Mouse (Mus musculus): ENCODE measurements at regions not wholly inside any gene's neighbourhood (a gene's known extent, or its start where the extent isn't known, plus 50 kb on each side); places are given as distances from the start of the nearest gene placed in this dataset.

DNA sequence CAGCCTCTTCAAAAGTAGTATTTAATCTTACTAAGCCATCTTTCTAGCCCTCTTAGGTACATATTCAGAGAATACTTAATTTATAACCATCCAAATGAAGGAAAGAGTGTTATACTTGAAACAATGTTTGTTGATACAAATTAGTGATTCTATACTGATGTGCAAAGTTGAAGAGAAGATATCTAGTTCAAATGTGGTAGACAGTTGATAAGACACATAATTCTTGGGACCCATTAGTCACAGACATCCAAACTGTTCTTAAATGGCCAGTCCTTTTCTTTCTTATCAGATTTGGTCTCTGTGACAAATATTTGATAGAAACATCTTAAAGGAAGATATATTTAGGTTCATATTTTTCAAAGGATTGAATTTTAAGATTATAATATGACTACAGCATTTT lies 585.7 kb downstream of the Efna5 start:
- Histone ChIP-seq H3K27me3 (ENCODE audit: insufficient read depth, low read length) (no peaks in the 10 kb centered on the region), H3K27ac (no peak overlapping the region), H3K4me1 (ENCODE audit: insufficient read depth, low read length) (no peaks in the 10 kb centered on the region), H3K9ac (replicated peaks; ENCODE audit: low read length) (no peak overlapping the region), H3K4me3 (ENCODE audit: low read length) (no peak overlapping the region), H3K9me3 (ENCODE audit: low read length) (no peaks in the 10 kb centered on the region), H3K4me2 (ENCODE audit: low read depth, low read length) (no peak overlapping the region), H3K36me3 (ENCODE audit: insufficient read depth, low read length) (no peaks in the 10 kb centered on the region)
- DNase-seq (ENCODE audit: low spot score) (no peak), ATAC-seq (no peak)
- TF ChIP-seq CTCF (IDR thresholded peaks at IDR 0.05; ENCODE audit: low read depth): no peak

GRCm38 (mm10) chr17:62292703-62293102 lies 588.4 kb downstream of the Efna5 start:
- Histone ChIP-seq H3K4me2 (ENCODE audit: low read depth, low read length) (no peak overlapping the region), H3K27me3 (ENCODE audit: insufficient read depth, low read length) (no peaks in the 10 kb centered on the region), H3K9ac (replicated peaks; ENCODE audit: low read length) (no peak overlapping the region), H3K9me3 (ENCODE audit: low read length) (no peaks in the 10 kb centered on the region), H3K4me3 (ENCODE audit: low read length) (no peak overlapping the region), H3K36me3 (ENCODE audit: insufficient read depth, low read length) (no peaks in the 10 kb centered on the region), H3K4me1 (ENCODE audit: insufficient read depth, low read length) (no peaks in the 10 kb centered on the region), H3K27ac (no peak overlapping the region)
- WGBS: 79% methylated on average over 5 of the region's 5 CpGs
- DNase-seq (ENCODE audit: low spot score): no peak
- no peak for TF ChIP-seq CTCF (IDR thresholded peaks at IDR 0.05; ENCODE audit: low read depth)
- ATAC-seq: no peak

- no peak overlapping the region for H3K4me3 ChIP-seq (ENCODE audit: low read length)
- H3K36me3 ChIP-seq (ENCODE audit: insufficient read depth, low read length): no peaks in the 10 kb centered on the region
- H3K9ac ChIP-seq (replicated peaks; ENCODE audit: low read length): no peak overlapping the region
- ATAC-seq (no peak), DNase-seq (ENCODE audit: low spot score) (no peak)
- H3K27ac ChIP-seq: no peak overlapping the region
- no peaks in the 10 kb centered on the region for H3K4me1 ChIP-seq (ENCODE audit: insufficient read depth, low read length)
- no peaks in the 10 kb centered on the region for H3K27me3 ChIP-seq (ENCODE audit: insufficient read depth, low read length)
- no peak overlapping the region for H3K4me2 ChIP-seq (ENCODE audit: low read depth, low read length)
- no peaks in the 10 kb centered on the region for H3K9me3 ChIP-seq (ENCODE audit: low read length)
- TF ChIP-seq CTCF (IDR thresholded peaks at IDR 0.05; ENCODE audit: low read depth): no peak
Measured at GRCm38 (mm10) chr17:62287666-62288065, 593.5 kb downstream of the Efna5 start.

GRCm38 (mm10) chr17:62287127-62287526 lies 594.0 kb downstream of the Efna5 start:
- H3K36me3 ChIP-seq (ENCODE audit: insufficient read depth, low read length): no peaks in the 10 kb centered on the region
- H3K9ac ChIP-seq (replicated peaks; ENCODE audit: low read length): no peak overlapping the region
- 82% methylated on average over 4 of the region's 4 CpGs for WGBS
- H3K27ac ChIP-seq: no peak overlapping the region
- ATAC-seq (no peak), DNase-seq (ENCODE audit: low spot score) (no peak)
- no peaks in the 10 kb centered on the region for H3K4me1 ChIP-seq (ENCODE audit: insufficient read depth, low read length)
- H3K9me3 ChIP-seq (ENCODE audit: low read length): no peaks in the 10 kb centered on the region
- H3K4me2 ChIP-seq (ENCODE audit: low read depth, low read length): no peak overlapping the region
- no peak for TF ChIP-seq CTCF (IDR thresholded peaks at IDR 0.05; ENCODE audit: low read depth)
- H3K27me3 ChIP-seq (ENCODE audit: insufficient read depth, low read length): no peaks in the 10 kb centered on the region
- H3K4me3 ChIP-seq (ENCODE audit: low read length): no peak overlapping the region

GRCm38 (mm10) chr17:62286086-62287080 lies 594.7 kb downstream of the Efna5 start:
- Histone ChIP-seq H3K4me1 (ENCODE audit: insufficient read depth, low read length) (no peaks in the 10 kb centered on the region), H3K36me3 (ENCODE audit: insufficient read depth, low read length) (no peaks in the 10 kb centered on the region), H3K27ac (no peak overlapping the region), H3K9me3 (ENCODE audit: low read length) (no peaks in the 10 kb centered on the region), H3K4me2 (ENCODE audit: low read depth, low read length) (no peak overlapping the region), H3K9ac (replicated peaks; ENCODE audit: low read length) (no peak overlapping the region), H3K27me3 (ENCODE audit: insufficient read depth, low read length) (no peaks in the 10 kb centered on the region), H3K4me3 (ENCODE audit: low read length) (no peak overlapping the region)
- no peak for TF ChIP-seq CTCF (IDR thresholded peaks at IDR 0.05; ENCODE audit: low read depth)
- WGBS: 67% methylated on average over 12 of the region's 12 CpGs
- ATAC-seq (no peak), DNase-seq (ENCODE audit: low spot score) (peak; percentile 33)

- Histone ChIP-seq H3K9ac (replicated peaks; ENCODE audit: low read length) (no peak overlapping the region), H3K4me1 (ENCODE audit: insufficient read depth, low read length) (no peaks in the 10 kb centered on the region), H3K4me3 (ENCODE audit: low read length) (no peak overlapping the region), H3K27ac (no peak overlapping the region), H3K36me3 (ENCODE audit: insufficient read depth, low read length) (no peaks in the 10 kb centered on the region), H3K9me3 (ENCODE audit: low read length) (no peaks in the 10 kb centered on the region), H3K4me2 (ENCODE audit: low read depth, low read length) (no peak overlapping the region), H3K27me3 (ENCODE audit: insufficient read depth, low read length) (no peaks in the 10 kb centered on the region)
- 78% methylated on average over 3 of the region's 3 CpGs for WGBS
- no peak for TF ChIP-seq CTCF (IDR thresholded peaks at IDR 0.05; ENCODE audit: low read depth)
- ATAC-seq (no peak), DNase-seq (ENCODE audit: low spot score) (no peak)
Measured at GRCm38 (mm10) chr17:62280201-62280600, 600.9 kb downstream of the Efna5 start.

DNA sequence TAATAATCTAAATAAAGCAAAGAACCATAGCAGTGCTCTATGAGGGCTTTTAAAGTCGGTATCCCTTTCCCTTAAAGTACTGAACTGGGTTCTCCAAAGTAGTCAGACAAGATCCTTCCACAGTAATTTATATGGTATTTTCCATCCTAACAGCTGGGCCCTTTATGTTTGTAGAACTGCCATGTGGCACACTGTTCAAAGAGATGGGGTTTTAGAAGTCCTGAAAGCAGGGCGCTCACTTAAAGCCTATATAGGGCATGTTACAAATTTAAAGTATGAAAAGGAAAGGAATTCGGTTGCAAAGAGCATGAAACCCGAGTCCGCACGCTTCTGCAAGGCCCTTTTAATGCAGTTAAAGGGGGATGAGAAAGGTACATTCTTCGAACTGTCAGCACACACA lies 609.7 kb downstream of the Efna5 start:
- H3K27me3 ChIP-seq (ENCODE audit: insufficient read depth, low read length): no peaks in the 10 kb centered on the region
- no peaks in the 10 kb centered on the region for H3K9me3 ChIP-seq (ENCODE audit: low read length)
- ATAC-seq (no peak), DNase-seq (ENCODE audit: low spot score) (no peak)
- no peak overlapping the region for H3K4me2 ChIP-seq (ENCODE audit: low read depth, low read length)
- H3K4me1 ChIP-seq (ENCODE audit: insufficient read depth, low read length): no peaks in the 10 kb centered on the region
- no peak overlapping the region for H3K27ac ChIP-seq
- H3K4me3 ChIP-seq (ENCODE audit: low read length): no peak overlapping the region
- WGBS: 84% methylated on average over 7 of the region's 7 CpGs
- TF ChIP-seq CTCF (IDR thresholded peaks at IDR 0.05; ENCODE audit: low read depth): no peak
- H3K36me3 ChIP-seq (ENCODE audit: insufficient read depth, low read length): no peaks in the 10 kb centered on the region
- no peak overlapping the region for H3K9ac ChIP-seq (replicated peaks; ENCODE audit: low read length)
